Mouse (Mus musculus): ENCODE measurements around the gene Mtor.

Gene Mtor

GRCm38 (mm10) chr4:148531341-148531740 lies 82.9 kb downstream of the Mtor start:
- DNase-seq (ENCODE audit: low read depth, low spot score) = peak; percentile 49

DNA sequence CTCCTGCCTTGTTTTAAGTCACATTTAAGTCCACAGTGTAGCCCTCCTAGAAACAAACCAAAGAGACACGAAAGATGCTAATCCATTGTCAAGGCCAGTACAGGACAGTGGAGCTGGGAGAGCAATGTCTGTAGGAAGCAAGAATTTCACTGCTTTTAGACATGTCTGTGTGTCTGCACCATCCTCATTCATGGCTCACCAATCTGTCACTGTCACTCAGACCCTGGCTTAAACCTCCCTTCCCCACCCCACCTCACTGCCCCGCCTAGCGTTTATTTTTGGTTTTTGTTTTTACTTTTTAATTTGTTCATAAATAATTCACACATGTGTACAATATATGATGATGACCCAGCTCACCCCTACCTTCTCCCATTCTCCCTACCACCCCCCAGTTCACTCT lies 84.1 kb downstream of the Mtor start:
- no peak for DNase-seq (ENCODE audit: low read depth, low spot score)

- DNase-seq (ENCODE audit: low read depth, low spot score) = peak; percentile 41
These were observed 85.4 kb downstream of the Mtor start for GRCm38 (mm10) chr4:148533613-148534328.

DNA sequence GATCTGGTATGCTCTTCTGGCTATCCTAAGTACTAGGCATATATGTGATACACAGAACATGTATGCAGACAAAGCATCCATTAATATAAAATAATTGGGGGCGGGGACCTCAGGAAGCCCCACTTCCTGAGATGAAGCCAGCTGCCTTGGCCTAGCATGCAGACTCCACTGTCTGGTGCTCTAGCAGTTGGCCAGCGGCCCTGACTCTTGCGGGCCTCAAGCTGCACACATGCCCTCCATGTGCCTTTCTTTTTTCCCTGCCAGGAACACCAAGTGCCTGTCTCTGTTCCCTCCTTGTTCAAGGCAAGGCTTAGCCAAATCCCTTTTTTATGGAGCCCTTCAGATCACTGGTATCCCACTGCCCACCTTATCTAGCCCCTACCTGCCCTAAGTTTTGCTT lies 87.5 kb downstream of the Mtor start:
- peak; percentile 34 for DNase-seq (ENCODE audit: low read depth, low spot score)

DNA sequence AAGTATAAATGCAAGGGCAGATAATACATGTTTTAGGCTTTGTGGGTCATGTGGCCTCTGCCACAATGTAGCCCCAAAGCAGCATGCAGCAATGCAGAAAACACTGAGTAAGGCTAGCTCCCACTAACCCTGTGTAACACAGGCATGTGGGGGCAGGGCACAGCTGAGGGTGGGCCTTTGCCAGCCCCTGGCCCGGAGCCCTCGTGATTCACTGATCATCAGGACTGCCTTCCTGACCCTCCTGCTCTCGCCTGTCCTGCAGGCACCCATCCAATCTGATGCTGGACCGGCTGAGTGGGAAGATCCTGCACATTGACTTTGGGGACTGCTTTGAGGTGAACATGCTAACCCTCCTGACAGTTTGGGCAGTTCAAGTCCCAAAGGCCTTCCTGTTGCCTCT lies 100.7 kb downstream of the Mtor start:
- DNase-seq (ENCODE audit: low read depth, low spot score) = no peak

GRCm38 (mm10) chr4:148557766-148558165 lies 109.4 kb downstream of the Mtor start:
- no peak for DNase-seq (ENCODE audit: low read depth, low spot score)

DNA sequence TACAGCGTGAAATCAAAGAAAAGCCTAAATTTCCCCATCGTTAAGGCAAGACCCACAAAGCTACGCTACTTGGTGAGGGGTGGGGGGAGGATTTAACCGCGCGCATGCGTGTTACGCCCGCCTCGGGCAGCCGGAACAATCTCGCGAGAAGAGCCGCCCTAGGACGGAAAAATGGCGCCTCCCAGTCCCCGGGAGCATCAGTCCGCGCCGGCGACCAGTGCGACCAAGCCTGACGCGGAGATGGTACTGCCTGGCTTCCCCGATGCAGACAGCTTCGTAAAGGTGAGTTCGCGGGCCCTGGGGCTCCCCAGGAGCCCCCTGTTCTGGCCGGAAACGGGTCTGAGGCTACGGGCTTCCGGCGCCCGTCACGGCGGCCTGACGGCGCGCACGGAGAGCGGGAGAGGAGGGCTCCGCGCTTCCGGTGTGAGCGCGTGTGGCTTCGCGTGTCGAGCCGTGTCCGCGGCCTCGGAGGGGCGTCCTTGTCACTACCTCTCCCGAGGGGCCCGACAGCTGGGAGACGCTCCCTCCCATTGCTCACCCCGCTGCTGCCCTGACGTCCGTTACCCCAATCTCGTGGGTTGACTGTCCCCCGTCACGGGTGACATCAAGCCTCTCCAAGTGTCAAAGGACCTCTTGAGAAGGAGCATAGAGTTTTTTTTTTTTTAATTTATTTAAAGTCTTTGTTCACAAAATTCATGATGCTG lies 110.0 kb downstream of the Mtor start, which contains the start of gene Exosc10:
Gene Exosc10, plus strand, starts transcription at position 133 of the 704 bp plus-strand sequence.
- peak; percentile 92 for DNase-seq (ENCODE audit: low read depth, low spot score)

DNA sequence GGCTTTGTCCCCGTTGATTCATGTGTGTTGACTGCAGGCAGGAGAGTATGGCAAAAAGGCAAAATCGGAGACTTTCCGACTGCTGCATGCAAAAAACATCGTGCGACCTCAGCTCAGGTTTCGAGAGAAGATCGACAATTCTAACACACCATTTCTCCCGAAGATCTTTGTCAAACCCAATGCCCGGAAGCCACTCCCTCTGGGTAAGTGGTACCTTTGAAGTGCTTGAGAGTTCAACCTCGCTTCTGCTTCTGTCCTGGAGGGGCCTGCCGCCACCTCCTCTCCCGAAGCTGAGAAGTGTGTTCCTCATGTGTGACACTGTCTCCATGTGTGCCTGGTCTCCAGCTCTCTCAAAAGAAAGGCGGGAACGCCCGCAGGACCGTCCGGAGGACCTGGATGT lies 114.3 kb downstream of the Mtor start:
- DNase-seq (ENCODE audit: low read depth, low spot score) = no peak

DNA sequence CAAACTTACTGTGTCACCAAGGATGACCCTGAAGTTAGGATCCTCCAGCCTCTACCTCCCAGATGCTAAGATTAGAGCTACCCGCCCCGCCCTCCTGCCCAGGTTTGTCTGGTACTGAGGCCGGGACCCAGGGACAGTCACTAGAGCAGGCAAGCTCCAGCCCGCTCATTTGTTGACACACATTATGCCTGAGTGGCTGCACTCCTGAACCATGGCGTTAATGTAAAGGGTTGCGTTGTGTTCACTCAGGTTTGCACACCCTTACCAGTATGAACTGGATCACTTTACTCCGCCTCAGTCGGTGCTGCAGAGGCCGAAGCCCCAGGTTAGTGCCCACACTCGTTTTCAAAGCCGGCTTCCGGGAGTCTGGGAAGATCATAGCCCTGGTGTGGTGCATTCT lies 115.2 kb downstream of the Mtor start:
- DNase-seq (ENCODE audit: low read depth, low spot score) = no peak

- DNase-seq (ENCODE audit: low read depth, low spot score) = no peak
These were observed 121.7 kb downstream of the Mtor start for GRCm38 (mm10) chr4:148570138-148570537.

DNA sequence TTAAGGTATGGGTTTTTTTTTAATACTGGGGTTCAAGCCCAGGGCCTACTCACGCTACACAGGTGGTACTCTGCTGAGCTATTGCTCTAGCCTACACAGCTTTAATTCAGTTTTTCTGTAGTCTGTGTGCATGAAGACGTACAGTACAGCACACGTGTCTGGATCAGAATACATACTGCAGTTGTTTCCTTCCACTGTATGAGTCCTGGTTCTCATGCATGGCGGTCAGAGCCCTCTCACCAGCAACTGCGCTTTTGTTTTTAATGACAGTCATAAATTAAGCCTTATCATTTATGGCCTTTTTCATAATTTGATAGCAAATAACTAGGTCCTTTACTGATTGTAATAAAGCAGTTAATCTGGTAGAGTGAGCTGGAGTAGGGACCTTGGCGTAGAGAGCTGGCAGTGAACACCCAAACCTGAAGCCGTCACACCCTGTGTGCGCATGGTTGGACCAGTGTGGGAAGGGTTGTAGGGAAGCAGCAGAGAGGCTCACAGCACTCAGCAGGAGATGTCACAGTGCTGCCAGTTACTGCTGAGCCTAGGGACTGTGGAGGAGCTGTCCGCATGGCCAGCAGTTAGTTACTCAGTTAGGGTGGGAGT lies 122.4 kb downstream of the Mtor start:
- DNase-seq (ENCODE audit: low read depth, low spot score) = no peak

DNA sequence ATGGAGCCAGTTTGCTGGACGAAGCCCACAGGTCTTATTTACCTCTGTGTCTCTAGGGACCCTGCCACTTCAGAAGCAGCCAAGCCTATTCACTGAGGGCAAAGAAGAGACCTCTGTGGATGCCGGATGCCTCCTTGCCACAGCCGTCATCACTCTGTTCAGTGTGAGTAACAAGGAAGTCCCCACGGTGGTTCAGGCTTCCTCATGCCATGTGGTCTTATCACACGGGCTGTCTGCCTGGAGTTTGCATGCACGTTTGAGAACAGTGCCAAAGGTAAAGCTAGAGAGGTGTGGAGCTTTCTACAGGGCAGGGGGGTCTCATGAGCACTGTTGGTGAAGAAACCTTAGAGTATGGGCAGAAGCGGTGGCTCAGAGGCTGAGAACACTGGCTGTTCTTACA lies 124.8 kb downstream of the Mtor start:
- no peak for DNase-seq (ENCODE audit: low read depth, low spot score)

DNA sequence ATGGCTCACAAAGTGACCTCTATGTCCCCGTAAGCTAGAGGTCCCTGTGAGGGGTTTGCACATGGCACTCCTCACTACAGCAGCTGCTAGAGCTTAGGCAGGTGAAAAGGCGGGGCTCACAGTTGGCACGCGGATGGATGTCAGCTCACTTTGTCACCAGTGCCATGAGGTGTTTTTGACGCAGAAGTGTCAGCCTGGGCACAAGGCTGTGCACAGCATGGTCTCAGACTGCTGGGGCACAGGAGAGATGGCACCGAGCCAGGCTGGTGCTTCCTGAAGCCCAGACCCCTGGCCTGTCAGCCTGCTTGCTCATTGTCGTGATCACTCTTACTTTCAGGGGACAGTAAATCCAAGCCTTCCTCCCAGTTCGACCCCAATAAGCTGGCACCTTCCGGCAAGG lies 132.4 kb downstream of the Mtor start:
- no peak for DNase-seq (ENCODE audit: low read depth, low spot score)

GRCm38 (mm10) chr4:148581422-148581821 lies 133.0 kb downstream of the Mtor start:
- DNase-seq (ENCODE audit: low read depth, low spot score) = no peak

DNA sequence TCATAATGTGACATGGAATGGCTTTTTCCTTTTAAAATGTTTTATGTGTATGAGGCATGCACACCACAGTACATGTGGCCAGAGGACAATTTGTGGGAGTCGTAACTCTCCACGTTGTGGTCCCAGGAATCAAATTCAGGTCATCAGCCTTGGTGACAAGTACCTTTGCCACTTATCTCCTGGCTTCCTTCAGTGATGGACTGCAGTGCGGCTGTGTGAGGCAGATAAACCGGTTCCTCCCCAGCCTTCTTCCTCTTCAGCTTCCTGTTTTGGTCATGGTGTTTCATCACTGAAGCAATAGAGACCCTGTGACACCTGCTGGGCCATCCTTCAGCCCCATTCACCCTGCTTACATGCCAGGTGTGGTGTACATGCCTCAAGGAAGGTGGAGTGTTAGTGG lies 134.8 kb downstream of the Mtor start:
- DNase-seq (ENCODE audit: low read depth, low spot score) = no peak

- DNase-seq (ENCODE audit: low read depth, low spot score) = no peak
These were observed 138.2 kb downstream of the Mtor start for GRCm38 (mm10) chr4:148586648-148587047.

DNA sequence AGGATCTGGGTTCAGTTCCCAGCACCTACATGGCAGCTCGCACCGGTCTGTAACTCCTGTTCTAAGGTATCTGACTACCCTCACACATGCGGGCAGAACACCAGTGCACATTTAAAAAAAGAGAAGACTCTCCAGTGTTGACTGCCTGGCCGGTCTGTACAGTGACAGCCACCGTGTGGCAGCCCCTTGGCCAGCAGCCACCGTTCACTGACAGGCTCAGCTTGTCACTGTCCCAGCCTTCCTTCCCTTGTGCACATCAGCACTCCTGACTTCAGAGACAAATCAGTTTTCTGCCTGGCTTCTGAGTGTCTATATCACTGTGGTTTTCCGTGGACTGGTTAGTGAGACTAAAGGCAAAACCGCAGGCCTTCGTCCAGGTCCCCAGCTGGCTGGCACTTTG lies 140.4 kb downstream of the Mtor start:
- peak; percentile 53 for DNase-seq (ENCODE audit: low read depth, low spot score)

DNA sequence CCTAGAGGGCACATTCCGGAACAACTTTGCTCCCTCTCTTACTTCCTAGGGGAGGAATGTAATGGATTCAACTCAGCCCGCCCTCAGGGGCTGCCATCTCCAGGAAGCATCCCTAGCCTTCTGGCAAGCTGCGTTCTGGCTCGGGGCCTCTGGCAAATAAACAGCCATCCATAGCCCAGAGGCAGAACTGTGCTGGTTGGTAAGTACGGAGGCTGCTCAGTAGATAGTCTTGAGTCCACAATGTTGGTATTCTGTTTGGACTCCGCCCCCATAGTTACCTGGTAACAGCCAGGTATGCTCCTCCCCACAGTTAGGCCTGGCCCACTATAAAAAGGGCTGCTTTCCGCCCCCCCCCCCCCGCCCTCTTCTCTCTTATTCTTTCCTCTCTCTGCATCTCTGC lies 141.2 kb downstream of the Mtor start:
- DNase-seq (ENCODE audit: low read depth, low spot score) = no peak

DNA sequence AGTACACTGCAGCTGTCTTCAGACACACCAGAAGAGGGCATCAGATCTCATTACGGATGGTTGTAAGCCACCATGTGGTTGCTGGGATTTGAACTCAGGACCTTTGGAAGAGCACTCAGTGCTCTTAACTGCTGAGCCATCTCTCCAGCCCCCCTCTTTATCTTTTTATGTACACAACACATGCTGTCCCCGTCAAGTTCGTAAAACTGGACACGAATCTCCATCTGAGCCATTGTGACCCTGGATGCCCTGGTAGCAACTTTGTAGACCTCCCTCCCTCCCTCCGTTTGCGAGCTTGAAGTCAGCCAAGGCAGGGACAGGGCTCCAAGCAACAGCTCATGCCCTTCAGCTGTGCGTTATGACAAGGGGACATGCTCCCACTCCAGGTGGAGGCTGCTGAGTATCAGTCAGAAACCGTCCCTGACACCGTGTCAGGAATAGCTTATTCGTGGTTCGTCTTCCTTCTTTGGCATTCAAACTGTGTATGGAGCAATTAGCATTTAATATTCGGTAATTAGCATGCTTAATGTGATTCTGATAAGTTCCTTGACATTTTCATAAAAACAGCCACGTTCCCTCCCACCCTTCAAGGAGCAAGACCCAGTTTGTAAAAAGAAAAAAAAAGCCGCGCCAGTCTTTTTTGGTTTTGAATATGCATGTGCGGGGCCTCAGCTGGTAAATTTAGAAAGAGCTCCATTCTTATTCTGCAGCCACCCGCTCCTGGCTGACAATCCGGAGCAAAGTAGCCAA lies 142.2 kb downstream of the Mtor start:
- no peak for DNase-seq (ENCODE audit: low read depth, low spot score)

DNA sequence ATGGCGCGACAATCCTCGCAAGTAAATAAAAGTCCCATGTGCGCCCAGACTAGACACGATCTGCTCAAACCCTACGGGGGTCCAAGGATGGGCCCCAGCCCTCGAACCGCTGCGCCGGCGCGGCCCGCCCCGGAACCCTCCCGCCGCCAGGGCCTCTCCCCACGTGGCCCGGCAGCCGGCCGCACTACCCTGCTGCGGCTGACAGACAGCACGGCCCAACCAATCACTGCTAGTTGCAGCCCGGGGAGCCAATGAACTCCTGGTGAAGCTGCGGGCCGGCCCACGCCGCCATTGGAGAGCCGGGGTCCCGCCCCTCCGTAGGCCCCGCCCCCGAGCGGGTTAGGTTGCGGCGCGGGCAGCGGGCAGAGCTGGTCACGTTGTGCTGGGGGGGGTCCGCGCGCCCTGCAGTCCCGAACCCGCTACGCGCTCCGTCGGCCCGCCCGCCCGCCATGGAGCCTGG lies 142.8 kb downstream of the Mtor start, which contains the start of gene Srm:
Gene Srm, plus strand, starts transcription at position 333 of the 460 bp plus-strand sequence.
- peak; percentile 99 for DNase-seq (ENCODE audit: low read depth, low spot score)

DNA sequence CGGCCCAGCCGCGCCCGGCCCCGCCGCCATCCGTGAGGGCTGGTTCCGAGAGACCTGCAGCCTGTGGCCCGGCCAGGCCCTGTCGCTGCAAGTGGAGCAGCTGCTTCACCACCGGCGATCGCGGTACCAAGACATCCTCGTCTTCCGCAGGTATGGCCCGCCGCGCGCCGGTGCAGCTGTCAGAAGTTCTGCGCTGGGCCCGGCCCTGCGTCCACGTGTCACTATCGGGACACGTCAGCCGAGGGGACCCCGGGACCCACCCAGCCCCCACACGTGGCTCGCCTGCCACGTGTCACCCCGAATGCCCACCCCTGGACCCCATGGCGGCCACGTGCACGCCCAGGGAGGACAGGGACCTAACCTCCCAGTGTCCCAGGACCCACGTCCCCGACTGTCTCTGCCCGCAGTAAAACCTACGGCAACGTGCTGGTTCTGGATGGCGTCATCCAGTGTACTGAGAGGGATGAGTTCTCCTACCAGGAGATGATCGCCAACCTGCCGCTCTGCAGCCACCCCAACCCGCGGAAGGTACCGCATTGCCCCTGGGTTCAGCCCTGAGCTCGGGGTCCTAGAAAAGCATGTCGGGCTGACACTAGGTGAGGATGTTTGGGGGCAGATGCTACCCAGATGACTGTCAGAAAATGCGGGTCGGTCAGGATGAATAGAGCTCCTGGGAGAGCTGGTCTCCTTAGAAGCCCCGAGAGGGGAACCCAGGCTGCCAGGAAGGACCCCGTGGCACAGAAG lies 143.4 kb downstream of the Mtor start:
- DNase-seq (ENCODE audit: low read depth, low spot score) = peak; percentile 39

Measured in brain, adult 2 months (tissue).